Mouse (Mus musculus) heart, embryonic 15.5 days (tissue): Measurements from ENCODE around the gene Taf12. TPM values are rescaled to one million over a fixed set of nuclear protein-coding genes. Genes with fewer than 3 reads are reported as not detected.
A peak's percentile ranks its signal among the peaks of the same experiment; 100 is the strongest.

Experiments
- ATAC-seq: fragments of 200-750 bp; cut with Nextera tagmentation; replicated peaks from 2 replicates; pipeline ENCODE4 v1.8.0; 2017; ENCODE audit warnings: low read depth, moderate TSS enrichment; ENCODE audit not compliant: insufficient number of reproducible peaks, insufficient read depth, low FRiP score
- H3K27ac ChIP-seq: fragments of 300-500 bp; sonication (generic); 2 replicates; pipeline ENCODE4 v1.5.1; 2015; ENCODE audit warnings: mild to moderate bottlenecking, inconsistent platforms
- H3K27me3 ChIP-seq: fragments of 300-500 bp; sonication (generic); 2 replicates; pipeline ENCODE4 v1.6.1; 2015; ENCODE audit warnings: inconsistent platforms
- H3K36me3 ChIP-seq: fragments of 300-500 bp; sonication (generic); 2 replicates; pipeline ENCODE4 v1.6.1; 2015; ENCODE audit warnings: mild to moderate bottlenecking, inconsistent platforms
- H3K4me1 ChIP-seq: fragments of 300-500 bp; sonication (generic); replicated peaks from 2 replicates; pipeline ENCODE4 v1.6.1; 2015; ENCODE audit warnings: inconsistent platforms
- H3K4me2 ChIP-seq: fragments of 300-500 bp; sonication (generic); 2 replicates; pipeline ENCODE4 v1.6.1; 2015; ENCODE audit warnings: inconsistent platforms, mild to moderate bottlenecking, moderate library complexity
- H3K4me3 ChIP-seq: fragments of 300-500 bp; sonication (generic); 2 replicates; pipeline ENCODE4 v1.5.1; 2015; ENCODE audit warnings: mild to moderate bottlenecking, inconsistent platforms
- H3K9ac ChIP-seq: fragments of 300-500 bp; sonication (generic); 2 replicates; pipeline ENCODE4 v1.6.1; 2015; ENCODE audit warnings: mild to moderate bottlenecking, inconsistent platforms
- H3K9me3 ChIP-seq: fragments of 300-500 bp; sonication (generic); replicated peaks from 2 replicates; pipeline ENCODE4 v1.6.1; 2016; ENCODE audit warnings: inconsistent platforms
- WGBS: fragments of 180-500 bp; shearing (Covaris S2); methylation state at CpG from one replicate; pipeline ENCODE4 v1.1.7; 2015; ENCODE audit warnings: mixed read lengths; 5-methylcytosine and 5-hydroxymethylcytosine counted together
- polyA plus RNA-seq: library from polyadenylated mRNA; unstranded; fragments of >200 nt; fragmentation: Nextera tagmentation; extraction: Ambion mirVana; gene quantifications from 2 replicates; pipeline ENCODE4 v1.2.1, GENCODE M21; 2015

Gene Taf12
- polyA plus RNA-seq, result 28.5 and 33.7 TPM in 2 replicates

DNA sequence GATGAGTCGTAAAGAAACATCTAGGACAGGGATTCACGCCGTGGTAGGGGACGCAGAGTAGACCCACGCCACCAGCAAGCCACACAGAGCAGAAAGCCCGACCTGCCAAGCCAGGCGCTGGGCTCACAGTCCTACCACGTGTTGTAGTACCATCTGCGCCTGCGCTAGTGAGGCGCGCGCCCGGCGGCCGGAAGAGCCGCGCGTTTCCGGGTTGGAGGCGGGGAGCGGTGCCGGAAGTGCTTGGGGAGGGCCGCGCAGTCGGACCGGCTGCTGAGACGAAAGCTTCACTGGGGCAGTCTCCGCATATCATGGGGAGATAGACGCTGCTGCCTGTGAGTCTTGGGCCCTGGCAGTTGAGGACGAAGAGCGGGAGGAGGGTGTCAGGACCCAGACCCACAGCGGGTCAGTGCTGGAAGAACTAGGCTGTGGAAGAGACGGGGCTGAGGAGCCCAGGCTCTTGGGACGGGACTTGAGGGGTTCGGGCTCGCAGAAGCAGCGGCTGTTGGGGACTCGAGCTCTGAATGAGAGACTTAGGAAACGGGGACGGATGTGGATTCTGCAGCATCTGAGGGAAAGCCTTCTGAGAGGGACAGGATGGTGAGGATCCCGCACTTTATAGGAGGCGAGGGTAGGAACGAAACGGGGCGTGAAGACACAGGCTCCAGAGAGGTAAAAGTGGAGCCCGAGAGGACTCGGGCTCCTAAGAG lies at the start of gene Taf12:
Gene Taf12, plus strand, starts transcription at position 220 of the 707 bp plus-strand sequence.
- WGBS, result under 1% methylated on average over 48 of the region's 48 CpGs
- Histone ChIP-seq H3K9ac (peak within 1 kb of the TSS; percentile 89), H3K4me3 (peak within 1 kb of the TSS; percentile 79), H3K4me2 (peak within 1 kb of the TSS; percentile 87), H3K9me3 (no peaks in the 10 kb centered on the region), H3K27me3 (no peaks in the 10 kb centered on the region), H3K36me3 (no peaks in the 10 kb centered on the region), H3K27ac (peak within 1 kb of the TSS; percentile 92), H3K4me1 (peaks cover 23% of the 10 kb centered on the region)
- ATAC-seq, result peak; percentile 94

DNA sequence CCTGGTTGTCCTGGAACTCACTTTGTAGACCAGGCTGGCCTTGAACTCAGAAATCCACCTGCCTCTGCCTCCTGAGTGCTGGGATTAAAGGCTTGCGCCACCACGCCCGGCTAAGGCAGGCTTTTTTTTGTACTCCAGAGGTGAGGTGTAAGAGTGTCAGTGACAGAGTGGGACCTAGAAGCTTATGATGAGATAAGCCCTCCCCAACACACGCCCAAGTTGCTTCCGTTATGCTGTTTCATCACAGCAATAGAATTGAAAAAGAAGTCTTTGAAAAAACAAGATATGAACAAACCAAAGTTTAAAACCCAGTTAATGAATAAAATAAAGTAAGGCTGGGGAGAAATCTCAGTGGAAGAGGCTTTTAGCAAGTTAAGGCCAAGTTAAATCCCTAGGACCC lies 43.8 kb upstream of the Taf12 start:
- H3K9me3 ChIP-seq, result no peaks in the 10 kb centered on the region
- no peak overlapping the region for H3K9ac ChIP-seq
- WGBS, result 90% methylated on average over 5 of the region's 5 CpGs
- H3K4me3 ChIP-seq, result no peak overlapping the region
- H3K4me1 ChIP-seq, result no peaks in the 10 kb centered on the region
- H3K27me3 ChIP-seq, result no peaks in the 10 kb centered on the region
- H3K27ac ChIP-seq, result no peak overlapping the region
- peaks cover 89% of the 10 kb centered on the region for H3K36me3 ChIP-seq
- H3K4me2 ChIP-seq, result no peak overlapping the region
- ATAC-seq, result no peak

DNA sequence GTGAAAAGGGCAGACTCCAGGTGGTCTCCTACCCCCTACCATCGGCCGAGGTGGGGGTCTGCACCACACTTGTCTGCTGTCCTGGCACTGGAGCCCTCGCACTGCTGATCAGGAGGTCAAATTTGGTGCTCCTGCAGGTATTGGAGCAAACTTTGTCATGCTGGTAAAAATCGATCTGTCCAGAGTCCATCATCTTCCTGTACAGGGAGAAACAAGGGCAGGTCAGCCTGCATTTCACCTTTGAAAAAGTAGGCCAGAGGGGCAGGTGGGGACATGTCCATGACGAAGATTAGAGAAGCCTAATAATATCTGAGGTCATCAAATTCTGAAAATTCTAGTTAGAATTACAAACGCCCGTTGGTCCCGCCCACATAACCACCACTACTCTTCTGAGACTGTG lies 39.5 kb upstream of the Taf12 start:
- Histone ChIP-seq H3K4me1 (no peaks in the 10 kb centered on the region), H3K27me3 (no peaks in the 10 kb centered on the region), H3K27ac (no peak overlapping the region), H3K9me3 (no peaks in the 10 kb centered on the region), H3K36me3 (peaks cover 82% of the 10 kb centered on the region), H3K9ac (no peak overlapping the region), H3K4me3 (no peak overlapping the region), H3K4me2 (no peak overlapping the region)
- no peak for ATAC-seq
- WGBS, result 87% methylated on average over 8 of the region's 8 CpGs

DNA sequence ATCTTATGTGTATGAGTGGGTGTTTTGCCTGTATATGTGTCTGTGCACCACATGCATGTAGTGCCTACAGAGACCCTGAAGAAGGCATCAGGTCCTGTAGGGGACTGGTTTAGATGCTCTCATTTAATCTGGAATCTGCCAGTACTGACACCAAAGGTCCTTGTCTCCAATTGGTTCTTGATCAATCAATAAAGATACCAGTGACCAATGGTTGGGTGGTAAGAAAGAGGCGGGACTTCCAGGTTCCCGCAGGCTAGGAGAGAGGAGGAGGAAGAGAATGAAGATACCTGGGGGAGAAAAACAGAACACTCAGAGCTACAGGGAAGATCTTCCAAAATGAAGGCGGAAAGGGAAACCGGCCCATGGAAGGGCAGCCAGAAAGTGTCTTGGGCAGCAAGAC lies 35.8 kb upstream of the Taf12 start:
- no peak overlapping the region for H3K4me3 ChIP-seq
- ATAC-seq, result no peak

DNA sequence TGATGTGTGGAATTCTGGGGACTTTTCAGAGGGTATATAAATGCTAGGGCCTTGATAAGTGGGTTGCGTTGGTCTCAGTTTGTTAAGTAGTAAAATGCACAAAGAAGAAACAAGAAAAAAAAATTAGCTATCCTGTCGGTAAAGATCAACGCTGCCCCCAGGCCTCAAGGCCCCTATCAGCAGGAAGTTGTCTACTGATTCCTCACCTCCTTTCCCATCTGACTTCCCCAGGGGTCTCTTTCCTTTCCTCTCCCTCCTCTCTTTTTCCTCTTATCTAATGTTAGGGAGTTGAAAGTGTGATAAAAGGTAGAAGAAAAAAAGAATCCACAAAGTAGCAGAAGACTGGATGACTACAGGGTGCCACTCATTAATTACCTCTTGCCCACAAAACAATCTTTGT lies 33.8 kb upstream of the Taf12 start:
- H3K27me3 ChIP-seq, result no peaks in the 10 kb centered on the region
- no peak overlapping the region for H3K4me2 ChIP-seq
- H3K9ac ChIP-seq, result no peak overlapping the region
- no peak for ATAC-seq
- peaks cover 71% of the 10 kb centered on the region for H3K36me3 ChIP-seq
- H3K27ac ChIP-seq, result no peak overlapping the region
- no peaks in the 10 kb centered on the region for H3K4me1 ChIP-seq
- no peak overlapping the region for H3K4me3 ChIP-seq
- H3K9me3 ChIP-seq, result no peaks in the 10 kb centered on the region
- WGBS, result 58% methylated on average over 3 of the region's 3 CpGs

More for the DNA sequence above, 35.8 kb upstream of the Taf12 start:
- WGBS, result 91% methylated on average over 4 of the region's 4 CpGs
- Histone ChIP-seq H3K36me3 (peaks cover 81% of the 10 kb centered on the region), H3K4me1 (no peaks in the 10 kb centered on the region), H3K27ac (no peak overlapping the region), H3K9ac (no peak overlapping the region), H3K9me3 (no peaks in the 10 kb centered on the region), H3K27me3 (no peaks in the 10 kb centered on the region), H3K4me2 (no peak overlapping the region)

DNA sequence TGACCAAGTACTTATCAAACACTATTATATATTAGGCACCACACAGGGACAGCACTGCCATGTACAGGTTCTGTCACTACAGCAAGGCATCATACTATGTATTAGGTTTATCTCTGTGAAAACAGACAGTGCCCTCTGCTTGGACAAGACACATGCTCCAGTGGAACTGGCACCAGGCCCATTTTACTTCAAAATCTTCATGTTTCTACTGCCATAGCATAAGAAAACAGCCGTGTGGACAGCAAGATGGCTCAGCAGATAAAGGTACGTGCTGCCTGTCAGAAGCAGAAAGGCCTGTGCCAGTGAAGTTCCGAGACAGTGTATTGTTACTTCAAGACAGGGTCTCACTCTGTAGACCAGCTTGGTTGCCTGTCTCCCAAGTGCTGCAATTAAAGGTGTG lies 33.0 kb upstream of the Taf12 start:
- H3K4me2 ChIP-seq, result no peak overlapping the region
- 70% methylated on average over 3 of the region's 3 CpGs for WGBS
- H3K4me3 ChIP-seq, result no peak overlapping the region
- peaks cover 66% of the 10 kb centered on the region for H3K36me3 ChIP-seq
- H3K27me3 ChIP-seq, result no peaks in the 10 kb centered on the region
- no peak overlapping the region for H3K9ac ChIP-seq
- no peaks in the 10 kb centered on the region for H3K4me1 ChIP-seq
- no peak overlapping the region for H3K27ac ChIP-seq
- ATAC-seq, result no peak
- no peaks in the 10 kb centered on the region for H3K9me3 ChIP-seq

DNA sequence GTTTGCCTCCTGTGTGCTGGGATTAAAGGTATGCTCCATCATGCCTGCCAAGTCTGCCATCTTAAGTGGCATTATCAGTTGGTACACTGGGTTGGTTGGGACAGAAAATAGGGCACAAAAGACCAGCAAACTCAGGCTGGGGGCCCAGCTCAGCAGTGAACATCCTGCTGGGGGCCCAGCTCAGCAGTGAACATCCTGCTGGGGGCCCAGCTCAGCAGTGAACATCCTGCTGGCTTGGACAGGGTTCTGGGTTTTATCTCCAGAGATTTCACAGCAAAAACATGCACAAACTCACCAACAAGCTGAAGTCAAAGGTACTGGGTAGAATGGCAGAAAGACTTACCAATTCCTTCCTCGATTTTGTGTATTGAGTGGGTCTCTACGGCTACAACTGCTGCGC lies 28.5 kb upstream of the Taf12 start:
- no peak for ATAC-seq
- Histone ChIP-seq H3K27me3 (no peaks in the 10 kb centered on the region), H3K4me2 (no peak overlapping the region), H3K36me3 (peaks cover 47% of the 10 kb centered on the region), H3K9me3 (no peaks in the 10 kb centered on the region), H3K4me1 (peaks cover 5% of the 10 kb centered on the region; the same call in 1 of the 2 replicates), H3K27ac (0 out of 2 replicates have a peak overlapping the region, but pooled peaks have one; percentile 7), H3K4me3 (no peak overlapping the region), H3K9ac (no peak overlapping the region)
- WGBS, result 83% methylated on average over 3 of the region's 3 CpGs

DNA sequence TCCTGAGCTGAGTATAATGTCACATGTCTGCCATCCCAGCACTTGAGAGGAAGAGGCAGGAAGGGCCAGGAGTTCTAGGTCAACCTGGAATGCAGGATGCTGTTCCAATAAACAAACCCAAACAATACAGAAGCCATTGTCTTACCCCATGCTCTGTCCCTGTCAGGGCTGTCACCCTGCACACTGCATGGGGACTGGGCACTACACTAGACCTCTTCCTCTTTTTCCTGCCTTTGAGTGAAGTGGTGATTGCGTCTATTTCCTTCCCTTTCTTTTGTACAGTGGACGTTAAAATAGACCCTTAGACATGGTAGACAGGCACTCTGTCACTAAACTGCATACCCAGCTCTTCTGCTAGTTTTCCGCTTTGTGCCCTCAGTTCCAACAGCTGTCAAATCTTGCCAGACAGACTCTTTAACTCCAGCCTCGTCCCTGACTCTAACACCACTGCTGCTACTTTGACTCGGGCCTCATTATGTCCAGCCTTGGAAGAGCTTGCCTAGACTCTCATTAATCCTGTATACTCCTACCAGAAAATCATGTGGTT lies 26.7 kb upstream of the Taf12 start:
- Histone ChIP-seq H3K9ac (no peak overlapping the region), H3K27me3 (no peaks in the 10 kb centered on the region), H3K9me3 (no peaks in the 10 kb centered on the region), H3K4me1 (peaks cover 5% of the 10 kb centered on the region; the same call in 1 of the 2 replicates), H3K4me3 (no peak overlapping the region), H3K36me3 (peaks cover 45% of the 10 kb centered on the region), H3K27ac (0 out of 2 replicates have a peak overlapping the region, but pooled peaks have one; percentile 13), H3K4me2 (no peak overlapping the region)
- WGBS, result 68% methylated on average over 5 of the region's 5 CpGs
- peak; percentile 47; the same call in 1 of the 2 replicates for ATAC-seq

DNA sequence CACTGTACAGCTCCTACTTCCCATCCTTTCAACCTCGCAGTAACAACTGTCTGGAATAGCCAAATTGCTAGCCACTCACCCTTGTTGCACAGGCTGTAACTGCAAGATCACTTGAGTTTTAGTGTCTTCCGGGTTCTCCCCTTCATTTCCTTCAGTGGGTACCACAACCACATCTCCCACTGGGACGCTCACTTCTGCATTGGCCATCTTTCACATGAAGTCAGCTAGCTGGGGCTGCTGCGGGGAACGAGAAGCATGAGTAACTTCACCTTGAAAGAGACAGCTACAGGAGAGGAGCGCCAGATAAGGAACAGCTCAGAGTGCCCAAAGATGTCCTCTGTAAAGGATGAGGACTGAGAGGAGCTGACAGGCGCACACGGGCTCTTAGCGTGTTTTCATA lies 22.6 kb upstream of the Taf12 start:
- Histone ChIP-seq H3K4me1 (peaks cover 19% of the 10 kb centered on the region), H3K9ac (no peak overlapping the region), H3K27ac (no peak overlapping the region), H3K27me3 (no peaks in the 10 kb centered on the region), H3K36me3 (peaks cover 28% of the 10 kb centered on the region), H3K4me2 (no peak overlapping the region), H3K4me3 (no peak overlapping the region), H3K9me3 (no peaks in the 10 kb centered on the region)
- 82% methylated on average over 9 of the region's 9 CpGs for WGBS
- no peak for ATAC-seq

DNA sequence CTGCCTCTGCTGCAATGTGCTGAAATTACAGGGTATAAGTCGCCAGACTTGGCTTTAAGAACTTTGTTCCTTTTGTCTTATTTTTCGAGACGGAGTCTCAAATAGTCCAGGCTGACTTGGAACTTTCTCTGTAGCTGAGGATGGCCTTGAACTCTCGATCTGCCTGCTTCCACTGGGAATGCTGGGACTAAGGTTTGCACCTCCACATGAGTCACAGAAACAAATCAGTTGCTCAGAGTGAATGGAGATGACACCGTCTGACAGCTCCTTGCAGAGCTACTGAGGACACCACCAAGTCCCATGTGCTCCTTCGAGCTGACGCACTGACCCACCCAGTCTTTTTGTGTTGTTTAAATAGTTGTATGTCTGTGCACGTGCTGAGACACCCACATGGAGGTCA lies 21.0 kb upstream of the Taf12 start:
- Histone ChIP-seq H3K4me2 (no peak overlapping the region), H3K36me3 (peaks cover 28% of the 10 kb centered on the region), H3K4me3 (no peak overlapping the region), H3K27me3 (no peaks in the 10 kb centered on the region), H3K9me3 (no peaks in the 10 kb centered on the region), H3K9ac (no peak overlapping the region), H3K4me1 (peaks cover 14% of the 10 kb centered on the region), H3K27ac (no peak overlapping the region)
- ATAC-seq, result no peak
- WGBS, result 80% methylated on average over 8 of the region's 8 CpGs

DNA sequence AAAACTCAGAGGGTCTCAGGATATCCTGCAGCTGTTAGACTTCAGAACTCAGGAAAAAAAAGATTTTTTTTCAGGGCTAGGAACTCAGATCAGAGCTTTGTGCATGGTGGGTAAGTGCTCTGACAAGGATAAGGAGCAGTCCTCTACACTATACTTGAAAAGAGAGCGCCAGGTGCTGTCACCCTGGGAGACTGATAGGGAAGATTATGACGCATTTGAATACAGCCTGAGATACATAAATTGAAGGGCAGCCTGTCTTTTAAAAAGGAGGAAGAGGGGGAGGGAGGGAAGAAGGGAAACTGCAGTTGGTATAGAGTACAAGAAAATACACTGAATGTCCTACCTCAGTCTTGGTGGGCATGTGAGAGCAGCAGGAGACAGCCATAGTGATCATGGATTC lies 20.6 kb upstream of the Taf12 start:
- H3K4me3 ChIP-seq, result no peak overlapping the region
- 0 out of 2 replicates have a peak overlapping the region, but pooled peaks have one; percentile 31 for H3K27ac ChIP-seq
- H3K4me2 ChIP-seq, result no peak overlapping the region
- H3K9ac ChIP-seq, result no peak overlapping the region
- peaks cover 24% of the 10 kb centered on the region for H3K36me3 ChIP-seq
- H3K4me1 ChIP-seq, result peaks cover 14% of the 10 kb centered on the region
- no peaks in the 10 kb centered on the region for H3K27me3 ChIP-seq
- H3K9me3 ChIP-seq, result no peaks in the 10 kb centered on the region
- WGBS, result 35% methylated on average over 2 of the region's 2 CpGs
- no peak for ATAC-seq

DNA sequence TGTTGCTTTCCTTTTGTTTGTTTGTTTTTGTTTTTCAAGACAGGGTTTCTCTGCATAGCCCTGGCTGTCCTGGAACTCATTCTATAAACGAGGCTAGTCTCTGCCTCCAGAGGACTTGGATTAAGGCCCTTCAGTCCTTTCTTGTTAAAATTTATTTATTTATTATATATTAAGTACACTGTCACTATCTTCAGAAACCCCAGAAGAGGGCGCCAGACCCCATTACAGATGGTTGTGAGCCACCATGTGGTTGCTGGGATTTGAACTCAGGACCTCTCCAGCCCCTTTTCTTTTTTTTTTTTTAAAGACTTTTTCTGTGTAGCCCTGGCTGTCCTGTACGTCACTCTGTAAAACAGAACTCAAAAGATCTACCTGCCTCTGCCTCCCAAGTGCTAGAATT lies 19.2 kb upstream of the Taf12 start:
- Histone ChIP-seq H3K36me3 (peaks cover 19% of the 10 kb centered on the region), H3K27ac (no peak overlapping the region), H3K9ac (no peak overlapping the region), H3K4me2 (no peak overlapping the region), H3K4me1 (peaks cover 27% of the 10 kb centered on the region), H3K4me3 (no peak overlapping the region), H3K9me3 (no peaks in the 10 kb centered on the region), H3K27me3 (no peaks in the 10 kb centered on the region)
- ATAC-seq, result no peak
- 84% methylated on average over 3 of the region's 3 CpGs for WGBS
